Mouse (Mus musculus) hindbrain, embryonic 13.5 days (tissue): ENCODE measurements around the gene Proser3. TPM values are rescaled to one million over a fixed set of nuclear protein-coding genes. Genes with fewer than 3 reads are reported as not detected.

ENCODE experiments used
- ATAC-seq: fragments of 200-750 bp; cut with Nextera tagmentation; 2 replicates; pipeline ENCODE4 v1.8.0; 2017; ENCODE audit warnings: moderate TSS enrichment; ENCODE audit not compliant: low FRiP score
- H3K27ac ChIP-seq: fragments of 300-500 bp; sonication (generic); 2 replicates; pipeline ENCODE4 v1.5.1; 2015; ENCODE audit warnings: inconsistent platforms, mild to moderate bottlenecking, moderate library complexity
- H3K27me3 ChIP-seq: fragments of 300-500 bp; sonication (generic); 2 replicates; pipeline ENCODE4 v1.6.1; 2015; ENCODE audit warnings: mild to moderate bottlenecking, inconsistent platforms
- H3K36me3 ChIP-seq: fragments of 300-500 bp; sonication (generic); 2 replicates; pipeline ENCODE4 v1.6.1; 2015; ENCODE audit warnings: mild to moderate bottlenecking, inconsistent platforms
- H3K4me1 ChIP-seq: fragments of 300-500 bp; sonication (generic); replicated peaks from 2 replicates; pipeline ENCODE4 v1.6.1; 2015; ENCODE audit warnings: inconsistent platforms
- H3K4me2 ChIP-seq: fragments of 300-500 bp; sonication (generic); 2 replicates; pipeline ENCODE4 v1.6.1; 2015; ENCODE audit warnings: inconsistent platforms, mild to moderate bottlenecking, moderate library complexity
- H3K4me3 ChIP-seq: fragments of 300-500 bp; sonication (generic); 2 replicates; pipeline ENCODE4 v1.5.1; 2015; ENCODE audit warnings: mild to moderate bottlenecking, inconsistent platforms
- H3K9ac ChIP-seq: fragments of 300-500 bp; sonication (generic); 2 replicates; pipeline ENCODE4 v1.6.1; 2015; ENCODE audit warnings: mild to moderate bottlenecking, inconsistent platforms
- H3K9me3 ChIP-seq: fragments of 300-500 bp; sonication (generic); 2 replicates; pipeline ENCODE4 v1.6.1; 2016; ENCODE audit warnings: inconsistent platforms
- WGBS: fragments of 180-500 bp; shearing (Covaris S2); methylation state at CpG from one replicate; pipeline ENCODE4 v1.1.7; 2015; 5-methylcytosine and 5-hydroxymethylcytosine counted together
- polyA plus RNA-seq: library from polyadenylated mRNA; unstranded; fragments of >200 nt; fragmentation: Nextera tagmentation; extraction: Ambion mirVana; gene quantifications from 2 replicates; pipeline ENCODE4 v1.2.1, GENCODE M21; 2015

The Proser3 gene
- 8.1 and 8.4 TPM in 2 replicates for polyA plus RNA-seq

DNA sequence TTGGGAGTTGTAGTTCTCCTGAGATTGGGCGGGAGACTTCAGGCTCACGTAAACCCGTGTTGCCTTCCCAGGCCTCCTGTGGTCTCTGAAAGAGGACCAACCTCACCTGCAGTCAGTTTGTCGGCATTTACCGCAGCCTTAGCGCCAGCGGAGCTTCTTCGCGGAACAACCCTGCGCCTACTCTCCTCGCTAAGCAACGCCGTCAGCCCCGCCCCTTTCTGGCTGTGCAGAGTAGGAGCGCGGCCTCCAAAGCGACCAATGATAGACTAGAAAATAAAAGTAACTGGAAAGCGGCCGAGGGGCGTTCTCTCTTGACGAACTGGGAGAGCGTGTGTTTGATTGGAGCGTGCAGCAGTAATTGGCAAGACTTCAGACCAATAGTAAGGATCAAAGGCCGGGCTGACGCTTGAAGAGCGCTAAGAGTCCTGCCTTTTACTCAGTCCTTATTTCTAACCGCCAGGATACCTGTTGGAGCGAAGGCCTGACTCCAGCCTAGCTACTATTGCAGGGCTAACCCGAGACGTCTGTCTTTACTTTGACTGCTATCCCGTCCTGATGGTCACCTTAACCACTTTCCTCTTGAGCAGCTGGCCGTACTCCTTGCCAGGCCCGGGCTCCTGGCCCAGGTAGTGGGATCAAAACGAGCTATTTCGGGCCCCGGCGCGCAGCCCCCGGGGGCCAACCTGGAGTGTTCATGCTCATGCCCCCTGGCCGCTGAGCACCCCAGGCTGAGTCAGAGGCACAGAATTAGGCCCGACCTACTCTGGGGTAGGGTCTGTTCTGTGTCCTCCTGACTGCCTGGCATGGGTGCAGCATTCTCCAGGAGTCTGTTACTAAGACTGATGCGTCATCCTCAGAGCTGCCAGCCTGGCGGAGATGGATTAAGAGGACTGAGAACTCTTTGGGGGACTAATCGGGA lies at the start of gene Proser3, which contains the start of gene Hspb6:
TSS of gene Proser3 (minus strand) at position 198 of the 919 bp plus-strand sequence.
TSS of gene Hspb6 (plus strand) at position 77 of the 919 bp plus-strand sequence.
- Histone ChIP-seq H3K27me3 (peaks cover 11% of the 10 kb centered on the region; the same call in 1 of the 2 replicates), H3K4me1 (peaks cover 19% of the 10 kb centered on the region), H3K4me3 (peak within 1 kb of the TSS; percentile 59), H3K27ac (peak within 1 kb of the TSS; percentile 93), H3K9me3 (no peaks in the 10 kb centered on the region), H3K9ac (peak within 1 kb of the TSS; percentile 72), H3K4me2 (peak within 1 kb of the TSS; percentile 88), H3K36me3 (peaks cover 42% of the 10 kb centered on the region)
- peak; percentile 95 for ATAC-seq
- under 1% methylated on average over 44 of the region's 44 CpGs for WGBS

DNA sequence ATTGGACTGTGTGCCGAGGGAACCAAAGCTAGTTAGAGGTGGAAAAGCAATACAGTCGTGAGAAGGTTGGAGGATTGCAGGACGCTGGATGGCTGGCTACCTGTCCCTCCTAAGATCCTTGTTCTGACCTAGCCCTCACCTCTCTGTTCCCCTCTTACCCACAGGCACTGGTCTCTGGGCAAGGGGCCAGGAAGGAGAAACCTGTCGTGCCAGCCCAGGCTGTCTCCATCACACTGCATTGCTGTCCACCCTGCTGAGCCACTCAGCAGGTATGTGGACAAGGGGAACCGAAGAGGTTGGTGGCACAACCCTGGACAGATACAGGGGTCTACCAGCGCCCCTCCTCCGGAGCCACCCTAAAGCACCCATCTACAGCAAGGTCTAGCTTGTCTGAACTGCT lies 48.6 kb upstream of the Proser3 start:
- Histone ChIP-seq H3K4me1 (peaks cover 14% of the 10 kb centered on the region), H3K9me3 (no peaks in the 10 kb centered on the region), H3K4me2 (peak overlapping the region; percentile 40; the same call in 1 of the 2 replicates), H3K36me3 (no peaks in the 10 kb centered on the region), H3K27me3 (no peaks in the 10 kb centered on the region), H3K27ac (peak overlapping the region; percentile 40), H3K4me3 (no peak overlapping the region), H3K9ac (no peak overlapping the region)
- 70% methylated on average over 7 of the region's 7 CpGs for WGBS
- no peak for ATAC-seq

DNA sequence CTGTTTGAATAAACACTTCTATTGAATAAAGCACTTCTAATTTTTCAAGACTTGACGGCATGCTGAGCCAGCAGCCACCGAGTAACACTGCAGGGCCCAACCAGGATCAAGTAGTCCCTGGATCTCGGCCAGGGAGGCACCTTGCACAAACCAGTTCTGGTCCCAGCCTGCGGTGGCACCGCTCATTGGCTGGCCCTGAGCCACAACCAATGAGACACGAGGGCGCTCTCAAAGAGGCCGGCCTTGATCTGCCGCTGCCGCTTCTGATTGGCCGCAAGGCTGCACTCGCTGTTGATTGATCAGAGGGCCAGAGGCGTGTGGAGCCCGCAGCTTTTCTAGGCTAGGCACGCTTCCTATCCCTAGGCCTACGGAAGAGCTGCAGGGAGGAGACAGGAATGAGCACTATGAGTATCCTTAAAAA lies 47.8 kb upstream of the Proser3 start:
- Histone ChIP-seq H3K36me3 (no peaks in the 10 kb centered on the region), H3K4me2 (peak overlapping the region; percentile 40), H3K27me3 (no peaks in the 10 kb centered on the region), H3K4me3 (peak overlapping the region; percentile 16; the same call in 1 of the 2 replicates), H3K4me1 (peaks cover 14% of the 10 kb centered on the region), H3K27ac (peak overlapping the region; percentile 73), H3K9ac (no peak overlapping the region), H3K9me3 (no peaks in the 10 kb centered on the region)
- ATAC-seq = peak; percentile 99
- WGBS = under 1% methylated on average over 16 of the region's 16 CpGs

DNA sequence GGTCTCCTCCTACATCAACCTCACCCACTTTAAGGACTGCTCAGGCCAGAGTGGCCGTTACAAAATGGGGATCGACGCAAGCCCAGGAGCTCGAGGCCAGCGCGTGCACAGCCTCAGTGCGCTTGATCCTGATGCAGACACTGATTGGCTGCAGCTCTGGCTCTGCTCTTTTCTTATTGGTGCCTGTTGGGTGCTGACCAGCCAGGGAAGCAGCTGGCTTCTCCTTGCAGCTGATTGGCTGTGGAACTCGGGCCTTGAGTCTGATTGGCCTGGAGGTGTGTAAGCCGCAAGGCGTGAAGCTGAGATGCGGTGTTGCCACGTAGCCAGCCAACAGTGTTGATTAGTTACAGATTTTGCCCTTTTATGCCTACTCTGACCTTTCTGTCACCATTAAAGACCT lies 46.7 kb upstream of the Proser3 start, which contains the start of gene Zbtb32:
TSS of gene Zbtb32 (minus strand) at position 124 of the 400 bp plus-strand sequence.
- Histone ChIP-seq H3K36me3 (no peaks in the 10 kb centered on the region), H3K4me3 (peak within 1 kb of the TSS; percentile 16; the same call in 1 of the 2 replicates), H3K4me2 (peak within 1 kb of the TSS; percentile 40), H3K27me3 (no peaks in the 10 kb centered on the region), H3K9me3 (no peaks in the 10 kb centered on the region), H3K9ac (no peak within 1 kb of the TSS), H3K27ac (peak within 1 kb of the TSS; percentile 73), H3K4me1 (peaks cover 18% of the 10 kb centered on the region)
- ATAC-seq = no peak
- 95% methylated on average over 12 of the region's 12 CpGs for WGBS

DNA sequence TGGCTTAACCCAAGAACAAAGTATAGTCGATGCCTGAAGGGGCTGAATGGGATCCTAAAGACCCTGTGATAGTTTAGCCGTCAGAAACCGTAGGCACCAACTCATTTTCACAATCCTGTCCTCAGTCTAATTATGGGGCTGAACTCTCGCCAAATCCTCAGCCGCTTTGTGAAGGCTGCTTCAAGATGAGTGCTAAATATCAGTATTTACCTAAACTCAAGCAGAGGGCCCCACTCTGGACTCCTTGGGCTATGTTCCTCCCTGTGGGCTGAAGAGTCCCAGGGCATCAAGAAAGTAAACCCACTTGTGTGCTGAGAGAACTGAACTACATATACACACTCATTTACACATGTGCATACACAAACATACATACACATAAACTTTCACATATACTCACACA lies 44.7 kb upstream of the Proser3 start:
- H3K4me2 ChIP-seq = no peak overlapping the region
- no peaks in the 10 kb centered on the region; the same call in 1 of the 2 replicates for H3K27me3 ChIP-seq
- H3K9me3 ChIP-seq = no peaks in the 10 kb centered on the region
- 82% methylated on average over 5 of the region's 5 CpGs for WGBS
- H3K27ac ChIP-seq = no peak overlapping the region
- peaks cover 19% of the 10 kb centered on the region for H3K4me1 ChIP-seq
- H3K36me3 ChIP-seq = no peaks in the 10 kb centered on the region
- no peak overlapping the region for H3K4me3 ChIP-seq
- H3K9ac ChIP-seq = no peak overlapping the region
- ATAC-seq = no peak

DNA sequence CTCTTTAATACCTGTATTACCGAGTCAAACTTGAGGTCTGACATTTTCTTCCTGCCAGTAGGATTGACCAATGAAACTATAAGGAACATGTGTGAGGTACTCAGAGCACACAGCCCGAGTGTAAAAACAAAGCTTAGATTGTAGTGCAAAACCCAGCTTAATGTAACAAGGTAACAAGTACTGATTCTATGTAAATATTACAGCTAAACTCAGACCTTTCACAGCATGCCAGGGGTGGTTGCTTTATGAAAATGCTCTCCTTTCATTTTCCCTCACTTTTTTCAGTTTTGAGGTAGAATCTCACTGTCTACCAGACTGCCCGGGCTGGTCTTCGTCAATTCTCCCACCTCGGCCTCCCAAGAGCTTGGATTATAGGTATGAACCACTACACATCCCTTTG lies 44.0 kb upstream of the Proser3 start:
- no peaks in the 10 kb centered on the region; the same call in 1 of the 2 replicates for H3K27me3 ChIP-seq
- H3K4me1 ChIP-seq = peaks cover 19% of the 10 kb centered on the region
- no peaks in the 10 kb centered on the region for H3K36me3 ChIP-seq
- no peak overlapping the region for H3K9ac ChIP-seq
- ATAC-seq = no peak
- H3K4me2 ChIP-seq = no peak overlapping the region
- H3K27ac ChIP-seq = no peak overlapping the region
- no peaks in the 10 kb centered on the region for H3K9me3 ChIP-seq
- WGBS = 90% methylated on average over 5 of the region's 5 CpGs
- H3K4me3 ChIP-seq = no peak overlapping the region

DNA sequence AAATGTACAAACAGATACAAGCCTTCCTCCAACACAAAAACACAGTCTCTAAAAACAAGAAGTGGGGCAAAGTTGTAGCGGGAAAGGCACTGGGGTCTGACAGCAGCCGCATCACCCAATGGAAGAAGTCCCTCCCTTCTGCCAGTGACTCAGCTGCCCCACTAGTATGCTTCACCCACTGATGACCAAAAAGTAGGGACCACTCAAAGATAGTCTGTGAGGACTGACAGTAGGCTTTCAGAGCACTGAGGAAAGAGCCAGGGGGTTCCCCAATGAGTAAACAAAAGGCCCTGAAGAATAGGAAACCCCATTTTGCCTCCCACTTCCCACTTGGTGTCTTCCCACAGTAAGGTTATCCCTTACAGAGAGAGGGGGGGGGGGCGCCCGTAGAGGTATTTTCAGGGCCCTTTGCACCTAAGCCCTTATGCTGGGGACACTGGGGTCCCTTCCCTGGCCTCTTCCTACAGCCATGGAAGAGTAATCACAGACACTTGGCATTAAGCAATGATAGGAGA lies 42.5 kb upstream of the Proser3 start:
- Histone ChIP-seq H3K4me3 (no peak overlapping the region), H3K27me3 (no peaks in the 10 kb centered on the region; the same call in 1 of the 2 replicates), H3K4me2 (no peak overlapping the region), H3K9ac (no peak overlapping the region), H3K36me3 (no peaks in the 10 kb centered on the region), H3K27ac (no peak overlapping the region), H3K4me1 (peaks cover 15% of the 10 kb centered on the region), H3K9me3 (no peaks in the 10 kb centered on the region)
- ATAC-seq = no peak
- 67% methylated on average over 4 of the region's 4 CpGs for WGBS

DNA sequence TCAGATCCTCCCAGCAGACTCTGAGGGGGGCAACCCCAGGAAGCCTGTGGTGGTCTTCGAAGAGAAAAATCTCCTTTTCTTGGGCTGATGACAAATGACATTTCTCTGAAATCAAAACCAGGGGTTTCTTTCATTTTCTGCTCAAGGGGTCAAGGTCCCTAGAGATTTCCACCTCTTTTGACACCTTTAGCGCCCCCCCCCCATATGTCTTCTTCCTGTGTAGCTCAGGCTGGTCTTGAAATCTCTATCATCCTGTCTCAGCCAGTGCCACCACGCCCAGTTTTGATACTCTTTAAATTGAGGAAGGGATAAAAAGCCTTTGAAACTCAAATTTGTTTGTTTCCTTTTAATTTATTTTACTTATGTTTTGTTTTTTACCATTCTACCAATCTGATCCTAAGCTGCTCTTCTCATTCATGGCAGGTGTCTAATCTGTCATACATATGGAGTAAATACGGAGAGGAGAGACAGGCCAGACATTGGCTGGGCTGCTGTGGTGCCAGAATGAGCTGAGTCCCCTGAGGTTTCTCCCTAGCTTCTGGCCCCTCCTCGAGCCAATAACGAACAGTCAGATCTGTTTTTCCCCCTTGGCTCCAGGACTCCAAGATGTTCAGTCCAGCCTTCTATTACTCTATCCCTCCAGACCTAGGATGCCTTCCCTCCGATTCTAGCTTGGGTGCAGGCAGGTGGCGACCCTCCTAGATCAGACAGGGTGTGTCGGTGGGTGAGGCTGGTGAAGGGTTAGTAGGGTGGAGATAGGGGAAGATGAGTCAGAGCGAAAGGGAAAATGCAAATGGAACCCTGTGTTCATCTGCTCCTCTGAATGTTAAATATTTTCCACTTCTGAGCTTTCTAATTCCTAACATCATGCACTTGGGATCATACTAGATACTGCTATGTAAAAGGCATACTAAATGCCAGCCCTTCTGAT lies 41.7 kb upstream of the Proser3 start:
- WGBS = 68% methylated on average over 10 of the region's 10 CpGs

DNA sequence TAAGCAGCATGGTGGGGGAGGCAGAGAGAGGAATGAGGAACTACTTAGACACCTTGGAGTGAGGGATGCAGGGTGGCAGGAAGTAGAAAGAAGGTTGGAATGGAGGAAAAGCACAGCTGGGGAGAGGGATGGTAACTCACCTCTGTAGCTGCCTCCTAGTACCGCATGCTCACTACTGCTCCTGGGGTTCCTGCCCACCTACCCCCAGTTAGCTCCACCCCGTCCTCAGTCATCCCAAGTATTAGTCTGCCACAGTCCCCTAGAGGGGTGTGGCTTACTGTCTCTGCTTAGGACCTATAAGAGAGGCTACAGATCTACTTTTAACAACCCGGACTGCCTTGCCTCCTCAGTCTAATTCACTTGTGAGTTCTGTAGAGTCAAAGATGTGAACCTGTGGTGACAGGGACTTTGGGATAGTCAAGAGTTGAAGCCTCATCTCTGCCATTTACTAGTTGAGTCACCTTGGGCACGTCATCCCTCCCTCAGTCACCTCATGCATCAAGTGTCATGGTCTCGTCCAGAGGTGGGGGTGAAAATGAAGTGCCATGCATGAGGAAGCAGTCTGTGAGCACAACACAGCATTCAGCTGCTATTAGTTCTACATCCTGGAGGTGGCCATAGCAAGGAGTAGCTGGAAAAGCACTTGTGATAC lies 40.8 kb upstream of the Proser3 start:
- no peaks in the 10 kb centered on the region for H3K9me3 ChIP-seq
- H3K4me3 ChIP-seq = no peak overlapping the region
- peaks cover 13% of the 10 kb centered on the region for H3K4me1 ChIP-seq
- H3K36me3 ChIP-seq = no peaks in the 10 kb centered on the region
- no peak overlapping the region for H3K27ac ChIP-seq
- no peak overlapping the region for H3K9ac ChIP-seq
- 59% methylated on average over 5 of the region's 5 CpGs for WGBS
- H3K4me2 ChIP-seq = no peak overlapping the region
- no peak for ATAC-seq
- no peaks in the 10 kb centered on the region; the same call in 1 of the 2 replicates for H3K27me3 ChIP-seq

More for the DNA sequence above, 41.7 kb upstream of the Proser3 start:
- Histone ChIP-seq H3K27me3 (no peaks in the 10 kb centered on the region; the same call in 1 of the 2 replicates), H3K27ac (no peak overlapping the region), H3K9me3 (no peaks in the 10 kb centered on the region), H3K36me3 (no peaks in the 10 kb centered on the region), H3K9ac (no peak overlapping the region), H3K4me3 (no peak overlapping the region), H3K4me2 (no peak overlapping the region), H3K4me1 (peaks cover 13% of the 10 kb centered on the region)
- ATAC-seq = no peak

DNA sequence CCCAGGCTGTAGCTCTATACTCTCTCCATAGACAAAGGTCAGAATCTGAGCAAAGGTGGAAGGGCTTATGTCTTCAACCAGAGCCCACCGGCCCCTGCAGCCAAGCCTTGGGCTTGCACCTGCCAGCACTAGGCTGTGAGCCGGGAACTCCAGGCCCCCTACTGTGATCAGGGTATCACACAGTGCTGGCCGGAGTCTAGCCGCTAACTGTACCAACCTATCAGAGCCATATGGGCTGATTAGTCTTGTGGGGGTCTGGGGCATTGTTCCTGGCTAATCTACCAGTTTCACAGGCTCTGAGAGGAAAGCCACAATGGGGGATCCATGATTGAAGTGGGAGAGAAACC lies 39.5 kb upstream of the Proser3 start:
- WGBS = 44% methylated on average over 4 of the region's 4 CpGs

DNA sequence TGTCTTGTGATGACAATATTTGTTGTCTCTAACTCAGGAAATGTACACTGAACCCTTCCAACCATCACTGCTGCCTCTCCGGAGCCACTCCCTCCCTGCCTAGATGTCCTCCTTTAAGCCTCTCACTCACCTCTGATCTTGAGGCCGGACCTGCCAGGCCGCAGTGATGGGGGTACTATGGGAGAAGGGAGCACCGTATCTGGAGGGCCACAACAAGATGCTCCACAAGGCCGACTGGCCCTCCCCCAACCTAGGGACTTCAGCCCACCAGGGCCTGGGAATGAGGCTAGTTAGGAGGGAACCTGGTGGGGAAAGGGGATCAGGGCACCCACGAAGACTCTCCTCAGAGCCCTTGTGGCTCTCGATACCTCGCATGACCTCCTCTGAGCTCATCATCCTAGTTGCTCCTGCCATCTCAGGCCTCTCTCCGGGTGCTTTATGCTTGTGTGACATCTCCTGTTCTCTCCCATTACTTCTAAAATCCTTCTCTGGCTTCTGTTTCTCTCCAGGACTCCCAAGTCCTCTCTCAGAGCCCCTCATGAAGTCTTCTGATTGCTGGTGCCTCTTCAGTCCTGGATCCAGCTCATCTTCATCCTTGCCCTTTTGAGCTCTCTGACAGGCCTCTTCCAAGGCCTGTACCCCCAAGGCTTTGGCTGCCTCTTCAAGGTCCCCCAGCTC lies 39.0 kb upstream of the Proser3 start:
- no peak for ATAC-seq
- WGBS = 85% methylated on average over 9 of the region's 9 CpGs
- H3K9ac ChIP-seq = peak overlapping the region; percentile 49
- no peak overlapping the region for H3K27ac ChIP-seq
- peaks cover 8% of the 10 kb centered on the region for H3K36me3 ChIP-seq
- no peak overlapping the region for H3K4me3 ChIP-seq
- no peaks in the 10 kb centered on the region for H3K9me3 ChIP-seq
- H3K4me1 ChIP-seq = peaks cover 30% of the 10 kb centered on the region
- H3K27me3 ChIP-seq = no peaks in the 10 kb centered on the region; the same call in 1 of the 2 replicates
- H3K4me2 ChIP-seq = no peak overlapping the region

More for the DNA sequence above, 39.5 kb upstream of the Proser3 start:
- peaks cover 3% of the 10 kb centered on the region for H3K36me3 ChIP-seq
- H3K9ac ChIP-seq = peak overlapping the region; percentile 49
- H3K4me1 ChIP-seq = peaks cover 26% of the 10 kb centered on the region
- no peaks in the 10 kb centered on the region for H3K9me3 ChIP-seq
- no peak overlapping the region for H3K4me2 ChIP-seq
- H3K27me3 ChIP-seq = no peaks in the 10 kb centered on the region; the same call in 1 of the 2 replicates
- H3K4me3 ChIP-seq = no peak overlapping the region
- no peak for ATAC-seq
- no peak overlapping the region for H3K27ac ChIP-seq
